Mouse (Mus musculus) olfactory bulb, adult 2 months (tissue): Measurements from ENCODE around the gene Fis1.

Source experiments
- CTCF ChIP-seq: fragments of 200-500 bp; IDR thresholded peaks from 2 replicates; pipeline ENCODE4 v1.5.1; 2012; ENCODE audit warnings: low read depth, mild to moderate bottlenecking, low read length, moderate library complexity; ENCODE audit not compliant: insufficient read depth
- POLR2A ChIP-seq: fragments of 200-500 bp; IDR thresholded peaks from 2 replicates; pipeline ENCODE4 v1.6.1; 2012; ENCODE audit warnings: mild to moderate bottlenecking, low read depth, low read length, moderate library complexity; ENCODE audit not compliant: insufficient read depth

DNA sequence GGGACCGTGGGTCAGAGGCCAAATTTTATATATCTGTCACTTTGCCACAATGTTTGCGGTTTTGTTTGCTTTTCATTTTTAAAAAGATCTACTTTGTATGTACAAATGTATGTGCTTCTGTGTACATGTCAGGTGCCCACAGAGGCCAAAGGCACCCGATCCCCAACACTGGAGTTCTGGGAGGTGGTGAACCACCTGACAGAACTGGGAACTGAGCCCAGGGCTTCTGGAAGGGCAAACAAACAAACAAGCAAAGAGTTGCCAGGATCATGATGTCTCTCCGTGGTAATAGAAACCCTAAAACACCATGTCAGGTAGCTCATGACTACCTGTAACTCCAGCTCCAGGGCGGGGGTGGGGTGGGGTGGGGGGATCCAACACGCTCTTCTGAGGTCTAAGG, 7.0 kb downstream of the Fis1 start:
- TF ChIP-seq CTCF (no peak), POLR2A (no peak)
